Mouse (Mus musculus): ENCODE data around the gene Mad1l1. TPM values are rescaled to one million over a fixed set of nuclear protein-coding genes. Genes with fewer than 3 reads are reported as not detected.

Mad1l1 gene
- polyA plus RNA-seq, 1 experiment from 2014 or later, result 33.2 TPM

DNA sequence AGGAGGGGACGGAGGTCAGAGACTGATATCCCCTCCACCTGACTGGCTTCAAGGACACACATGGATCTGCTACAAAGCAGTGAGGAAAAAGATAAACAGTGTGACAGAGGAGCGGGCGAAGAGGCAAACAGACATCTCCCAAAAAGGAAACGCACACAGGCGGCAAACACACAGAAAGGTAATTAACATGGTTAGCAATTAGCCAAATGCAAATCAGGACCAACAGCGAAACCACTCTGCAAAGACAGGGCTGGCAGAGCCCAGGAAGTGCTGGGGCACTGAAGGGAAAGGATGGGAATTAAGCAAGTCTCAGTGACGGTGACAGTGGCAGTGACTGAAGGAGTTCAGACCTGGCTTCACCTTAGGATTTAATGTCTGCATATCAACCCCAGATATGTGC lies 187.3 kb downstream of the Mad1l1 start:
- H3K36me3 ChIP-seq, result no peaks in the 10 kb centered on the region
- peaks cover 48% of the 10 kb centered on the region for H3K4me1 ChIP-seq (replicated peaks)
- no peaks in the 10 kb centered on the region for H3K9me3 ChIP-seq
- 0 out of 2 replicates have a peak, but pooled peaks cover 6% of the 10 kb centered on the region for H3K27me3 ChIP-seq
- no peak for ATAC-seq (ENCODE audit: low FRiP score)
- no peak overlapping the region for H3K4me2 ChIP-seq
- H3K9ac ChIP-seq, result no peak overlapping the region
- 0 out of 2 replicates have a peak overlapping the region, but pooled peaks have one; percentile 25 for H3K27ac ChIP-seq
- WGBS, result 78% methylated on average over 7 of the region's 7 CpGs
- H3K4me3 ChIP-seq, result no peak overlapping the region

- no peak overlapping the region for H3K4me3 ChIP-seq
- H3K36me3 ChIP-seq, result no peaks in the 10 kb centered on the region
- H3K9ac ChIP-seq, result peak overlapping the region; percentile 63; the same call in 1 of the 2 replicates
- 47% methylated on average over 9 of the region's 9 CpGs for WGBS
- peaks cover 46% of the 10 kb centered on the region for H3K4me1 ChIP-seq (replicated peaks)
- no peak overlapping the region for H3K4me2 ChIP-seq
- peak; percentile 29 for ATAC-seq (ENCODE audit: low FRiP score)
- peak overlapping the region; percentile 87 for H3K27ac ChIP-seq
- 0 out of 2 replicates have a peak, but pooled peaks cover 6% of the 10 kb centered on the region for H3K27me3 ChIP-seq
- no peaks in the 10 kb centered on the region for H3K9me3 ChIP-seq
These were observed 192.9 kb downstream of the Mad1l1 start for GRCm38 (mm10) chr5:140128414-140128981.

- 59% methylated on average over 7 of the region's 7 CpGs for WGBS
- Histone ChIP-seq H3K4me3 (no peak overlapping the region), H3K4me2 (no peak overlapping the region), H3K9me3 (no peaks in the 10 kb centered on the region), H3K9ac (no peak overlapping the region), H3K4me1 (replicated peaks) (peaks cover 51% of the 10 kb centered on the region), H3K36me3 (no peaks in the 10 kb centered on the region), H3K27ac (peak overlapping the region; percentile 87), H3K27me3 (0 out of 2 replicates have a peak, but pooled peaks cover 6% of the 10 kb centered on the region)
- ATAC-seq (ENCODE audit: low FRiP score), result 0 out of 2 replicates have a peak, but pooled peaks have one; percentile 29
These were observed 193.4 kb downstream of the Mad1l1 start for GRCm38 (mm10) chr5:140127981-140128380.

GRCm38 (mm10) chr5:140124626-140125025 lies 196.7 kb downstream of the Mad1l1 start:
- H3K27me3 ChIP-seq, result no peaks in the 10 kb centered on the region
- peaks cover 54% of the 10 kb centered on the region for H3K4me1 ChIP-seq (replicated peaks)
- no peaks in the 10 kb centered on the region for H3K36me3 ChIP-seq
- no peak overlapping the region for H3K4me2 ChIP-seq
- no peak overlapping the region for H3K27ac ChIP-seq
- H3K9me3 ChIP-seq, result no peaks in the 10 kb centered on the region
- H3K4me3 ChIP-seq, result no peak overlapping the region
- H3K9ac ChIP-seq, result no peak overlapping the region
- WGBS, result 95% methylated on average over 1 of the region's 1 CpGs
- no peak for ATAC-seq (ENCODE audit: low FRiP score)

DNA sequence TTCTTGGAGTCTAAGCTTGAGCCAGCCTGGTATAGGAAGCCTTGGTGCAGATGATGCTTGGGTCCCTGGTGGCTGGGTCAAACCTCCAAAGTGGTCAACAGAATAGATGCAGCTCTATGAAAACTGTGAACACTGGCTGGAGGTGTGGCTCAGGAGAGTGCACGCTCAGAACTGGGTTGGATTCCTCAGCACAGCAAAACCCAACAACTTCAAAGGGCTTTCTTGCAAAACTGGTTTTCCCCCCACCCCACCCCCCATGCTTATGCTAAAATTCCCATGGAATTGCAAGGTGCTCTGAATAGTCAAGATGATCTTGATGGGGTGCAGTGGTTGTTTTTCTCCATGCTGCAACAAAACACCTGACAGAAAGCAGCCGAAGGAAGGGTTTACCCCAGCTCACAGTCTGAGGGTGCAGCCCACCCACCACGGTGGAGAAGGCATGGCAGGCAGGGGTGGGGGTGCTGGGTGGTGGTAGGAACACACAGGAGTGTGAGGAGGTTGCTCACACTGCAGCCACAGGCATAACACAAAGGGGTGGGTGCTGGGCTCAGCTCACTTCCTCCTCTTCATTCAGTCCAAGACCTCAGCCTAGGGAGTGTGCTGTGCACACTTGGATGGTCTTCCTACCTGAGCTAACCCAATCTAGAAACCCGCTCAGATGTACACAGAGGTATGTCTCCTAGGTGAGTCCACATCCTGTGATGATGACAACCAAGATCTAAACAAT lies 197.5 kb downstream of the Mad1l1 start:
- no peaks in the 10 kb centered on the region for H3K27me3 ChIP-seq
- H3K9ac ChIP-seq, result no peak overlapping the region
- H3K4me3 ChIP-seq, result no peak overlapping the region
- H3K4me1 ChIP-seq (replicated peaks), result peaks cover 54% of the 10 kb centered on the region
- no peak overlapping the region for H3K27ac ChIP-seq
- no peak for ATAC-seq (ENCODE audit: low FRiP score)
- H3K36me3 ChIP-seq, result no peaks in the 10 kb centered on the region
- WGBS, result 77% methylated on average over 4 of the region's 4 CpGs
- H3K9me3 ChIP-seq, result no peaks in the 10 kb centered on the region
- H3K4me2 ChIP-seq, result no peak overlapping the region

GRCm38 (mm10) chr5:140123194-140123593 lies 198.2 kb downstream of the Mad1l1 start:
- no peak overlapping the region for H3K4me2 ChIP-seq
- H3K27me3 ChIP-seq, result no peaks in the 10 kb centered on the region

GRCm38 (mm10) chr5:140121966-140122365 lies 199.4 kb downstream of the Mad1l1 start:
- Histone ChIP-seq H3K4me1 (replicated peaks) (peaks cover 52% of the 10 kb centered on the region), H3K9me3 (no peaks in the 10 kb centered on the region), H3K27ac (peak overlapping the region; percentile 8; the same call in 1 of the 2 replicates)

More at GRCm38 (mm10) chr5:140123194-140123593, 198.2 kb downstream of the Mad1l1 start:
- H3K9ac ChIP-seq, result no peak overlapping the region
- H3K36me3 ChIP-seq, result no peaks in the 10 kb centered on the region
- H3K4me1 ChIP-seq (replicated peaks), result peaks cover 53% of the 10 kb centered on the region
- no peak overlapping the region for H3K4me3 ChIP-seq
- no peak for ATAC-seq (ENCODE audit: low FRiP score)
- no peak overlapping the region for H3K27ac ChIP-seq
- WGBS, result 39% methylated on average over 5 of the region's 5 CpGs
- no peaks in the 10 kb centered on the region for H3K9me3 ChIP-seq

GRCm38 (mm10) chr5:140118921-140119320 lies 202.4 kb downstream of the Mad1l1 start:
- Histone ChIP-seq H3K36me3 (no peaks in the 10 kb centered on the region), H3K9me3 (no peaks in the 10 kb centered on the region), H3K4me2 (no peak overlapping the region), H3K9ac (no peak overlapping the region), H3K27me3 (no peaks in the 10 kb centered on the region), H3K4me1 (replicated peaks) (peaks cover 68% of the 10 kb centered on the region), H3K4me3 (no peak overlapping the region), H3K27ac (no peak overlapping the region)
- 64% methylated on average over 3 of the region's 3 CpGs for WGBS
- ATAC-seq (ENCODE audit: low FRiP score), result no peak

More at GRCm38 (mm10) chr5:140121966-140122365, 199.4 kb downstream of the Mad1l1 start:
- Histone ChIP-seq H3K36me3 (no peaks in the 10 kb centered on the region), H3K9ac (no peak overlapping the region), H3K4me2 (no peak overlapping the region), H3K27me3 (no peaks in the 10 kb centered on the region), H3K4me3 (no peak overlapping the region)
- no peak for ATAC-seq (ENCODE audit: low FRiP score)
- WGBS, result 66% methylated on average over 3 of the region's 3 CpGs

DNA sequence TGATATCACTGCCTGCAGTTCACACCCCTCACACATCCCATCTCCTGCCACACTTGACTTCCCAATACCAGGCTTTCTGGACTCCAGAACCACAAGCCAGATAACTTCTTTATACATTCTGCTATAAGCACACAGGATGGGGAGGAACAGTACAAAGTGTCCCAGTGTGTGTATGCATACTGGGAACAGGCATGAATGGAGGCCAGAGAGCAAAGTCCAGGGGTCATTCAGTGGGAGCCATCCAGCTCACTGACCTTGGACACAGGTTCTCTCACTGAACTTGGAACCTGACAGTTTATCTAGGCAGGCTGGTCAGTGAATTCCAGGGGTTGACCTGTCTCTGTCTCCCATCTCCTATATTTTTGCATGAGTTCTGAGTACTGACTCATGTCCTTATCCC lies 203.4 kb downstream of the Mad1l1 start:
- no peaks in the 10 kb centered on the region for H3K9me3 ChIP-seq
- no peak overlapping the region for H3K4me3 ChIP-seq
- H3K27me3 ChIP-seq, result no peaks in the 10 kb centered on the region
- no peak overlapping the region for H3K27ac ChIP-seq
- no peaks in the 10 kb centered on the region for H3K36me3 ChIP-seq
- no peak overlapping the region for H3K4me2 ChIP-seq
- H3K9ac ChIP-seq, result no peak overlapping the region
- no peak for ATAC-seq (ENCODE audit: low FRiP score)
- H3K4me1 ChIP-seq (replicated peaks), result peaks cover 62% of the 10 kb centered on the region

GRCm38 (mm10) chr5:140115434-140116271 lies 205.7 kb downstream of the Mad1l1 start:
- Histone ChIP-seq H3K4me1 (replicated peaks) (peaks cover 54% of the 10 kb centered on the region), H3K9ac (no peak overlapping the region)

DNA sequence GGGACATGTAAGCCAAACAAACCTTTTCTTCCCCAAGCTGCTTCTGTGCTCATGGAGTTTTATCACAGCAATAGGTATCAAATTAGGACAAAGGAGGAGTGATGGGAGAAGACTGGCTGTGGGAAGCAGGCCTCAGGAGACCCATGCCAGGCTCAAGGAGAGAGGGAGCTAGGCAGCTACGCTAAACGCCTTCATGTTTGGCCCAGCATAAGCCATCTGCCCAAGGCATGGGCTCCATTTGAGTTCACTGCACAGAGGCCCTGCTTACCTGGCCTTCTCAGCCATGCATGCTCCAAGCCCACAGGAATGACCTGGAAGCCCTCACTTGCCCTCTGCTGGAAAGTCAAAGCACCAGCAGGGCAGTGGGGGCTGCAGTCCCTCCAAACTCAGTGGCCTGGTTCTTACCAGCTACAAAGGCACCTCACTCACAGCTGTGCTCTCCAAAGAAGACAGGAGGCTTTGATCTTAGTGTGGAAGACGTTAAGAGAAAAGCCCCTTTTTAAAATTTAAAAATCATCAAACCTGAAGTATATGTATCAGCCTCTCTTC lies 206.8 kb downstream of the Mad1l1 start:
- 0 out of 2 replicates have a peak overlapping the region, but pooled peaks have one; percentile 24 for H3K9ac ChIP-seq
- no peaks in the 10 kb centered on the region for H3K9me3 ChIP-seq
- H3K4me2 ChIP-seq, result no peak overlapping the region
- H3K4me3 ChIP-seq, result no peak overlapping the region
- 76% methylated on average over 3 of the region's 3 CpGs for WGBS
- H3K4me1 ChIP-seq (replicated peaks), result peaks cover 58% of the 10 kb centered on the region
- H3K27ac ChIP-seq, result peak overlapping the region; percentile 78
- no peak for ATAC-seq (ENCODE audit: low FRiP score)
- H3K36me3 ChIP-seq, result no peaks in the 10 kb centered on the region; the same call in 1 of the 2 replicates
- no peaks in the 10 kb centered on the region for H3K27me3 ChIP-seq

More at GRCm38 (mm10) chr5:140115434-140116271, 205.7 kb downstream of the Mad1l1 start:
- H3K9me3 ChIP-seq, result no peaks in the 10 kb centered on the region
- peak overlapping the region; percentile 78 for H3K27ac ChIP-seq
- H3K4me3 ChIP-seq, result no peak overlapping the region
- H3K36me3 ChIP-seq, result no peaks in the 10 kb centered on the region; the same call in 1 of the 2 replicates
- ATAC-seq (ENCODE audit: low FRiP score), result peak; percentile 82
- no peaks in the 10 kb centered on the region for H3K27me3 ChIP-seq
- H3K4me2 ChIP-seq, result no peak overlapping the region
- WGBS, result 26% methylated on average over 8 of the region's 8 CpGs

DNA sequence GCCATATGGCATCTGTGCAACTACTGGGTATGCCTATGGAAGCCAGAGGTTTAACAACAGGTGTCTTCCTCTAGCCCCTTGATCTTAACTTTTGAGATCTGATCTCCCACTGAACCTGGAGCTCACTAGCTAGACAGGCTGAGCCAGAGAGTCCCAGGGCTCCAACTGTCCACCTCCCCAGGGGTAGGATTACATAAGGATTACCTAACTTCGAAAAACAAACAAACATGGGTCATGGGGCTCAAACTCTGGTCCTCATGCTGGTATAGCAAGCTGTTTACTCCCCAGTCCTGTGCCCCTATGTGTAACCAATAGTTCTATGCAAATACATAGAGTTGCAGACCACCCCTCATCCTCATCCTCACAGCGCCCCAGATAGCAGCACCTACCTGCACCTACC lies 208.1 kb downstream of the Mad1l1 start:
- Histone ChIP-seq H3K36me3 (peaks cover 5% of the 10 kb centered on the region), H3K4me3 (no peak overlapping the region), H3K27ac (no peak overlapping the region), H3K27me3 (no peaks in the 10 kb centered on the region), H3K9me3 (no peaks in the 10 kb centered on the region), H3K4me1 (replicated peaks) (peaks cover 45% of the 10 kb centered on the region), H3K9ac (no peak overlapping the region), H3K4me2 (no peak overlapping the region)
- no peak for ATAC-seq (ENCODE audit: low FRiP score)
- WGBS, result 100% methylated on average over 2 of the region's 2 CpGs

Measured in hindbrain, embryonic 13.5 days (tissue).